8 mouse cellular contexts compared by ENCODE assay signal in the genomic region with DNA sequence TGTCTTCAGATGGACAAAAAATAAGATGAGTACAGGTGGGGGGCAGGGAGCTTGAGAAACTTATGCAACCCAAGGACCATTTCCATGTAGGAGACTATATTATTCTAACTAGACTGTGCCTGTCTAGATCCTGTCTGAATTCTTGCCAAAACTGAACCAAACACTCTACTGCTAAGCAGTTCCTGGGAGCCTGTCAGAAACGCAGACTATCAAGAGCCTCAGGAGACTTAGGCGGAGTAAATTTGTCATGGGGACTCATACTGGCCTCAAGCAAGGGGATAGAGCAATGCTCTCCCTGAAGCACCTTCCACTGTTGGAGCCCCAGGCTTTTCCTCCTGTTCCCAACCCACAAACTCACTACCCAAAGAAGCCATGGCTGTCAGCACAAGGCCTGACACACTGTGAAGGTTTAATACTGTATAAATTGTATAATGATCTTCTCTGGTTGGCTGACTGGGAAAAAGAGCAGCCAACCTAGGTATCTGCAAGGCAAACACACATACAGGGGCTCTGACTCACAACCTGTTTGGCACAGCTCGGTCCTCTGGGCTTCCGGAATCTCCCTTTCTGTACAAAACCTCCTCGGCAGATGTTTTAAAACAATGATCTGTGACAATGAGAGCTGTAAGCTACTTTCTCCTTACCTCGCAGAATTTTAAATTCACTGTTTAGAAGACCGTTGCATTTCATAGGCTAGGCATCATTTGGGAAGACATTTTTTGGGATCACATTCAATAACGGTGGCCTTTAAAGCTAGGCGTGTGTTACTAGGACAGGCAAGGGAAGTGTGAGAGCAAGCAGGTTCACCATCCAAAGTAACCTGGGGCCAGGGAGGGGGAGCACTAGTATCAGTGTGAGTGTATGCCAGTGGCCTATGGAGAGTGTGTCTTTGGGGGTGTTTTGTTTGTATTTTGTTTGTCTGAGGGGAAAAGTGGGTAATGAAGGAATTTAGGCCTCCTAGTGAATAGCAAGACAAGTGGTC. TPM values are rescaled to one million over a fixed set of nuclear protein-coding genes. Genes with fewer than 3 reads are reported as not detected.
A peak's percentile ranks its signal among the peaks of the same experiment; 100 is the strongest.
DNase-seq lines count a peak whose midpoint lies in the region; ATAC-seq and TF ChIP-seq lines count a peak whose summit lies in the region.

No protein-coding gene starts in this region.

- H3K9ac ChIP-seq in embryonic facial prominence, embryonic 13.5 days, result peak overlapping the region; percentile 86
- no peak overlapping the region for H3K9ac ChIP-seq in hindbrain, embryonic 12.5 days
- peak overlapping the region; percentile 81; the same call in 1 of the 2 replicates for H3K9ac ChIP-seq in midbrain, embryonic 14.5 days (replicated peaks; ENCODE audit: low read length)

- no peak for TF ChIP-seq CTCF in layer of hippocampus, adult 2 months (conservative IDR thresholded peaks at IDR 0.05)

- peaks cover 18% of the 10 kb centered on the region for H3K4me1 ChIP-seq in embryonic facial prominence, embryonic 13.5 days
- peaks cover 18% of the 10 kb centered on the region for H3K4me1 ChIP-seq in hindbrain, embryonic 12.5 days
- H3K4me1 ChIP-seq in midbrain, embryonic 14.5 days (ENCODE audit: control insufficient read depth, insufficient read depth, low read length), result peaks cover 31% of the 10 kb centered on the region

- DNase-seq in layer of hippocampus, adult 2 months (ENCODE audit: low spot score in 2 of 2), result no peak
- DNase-seq in layer of hippocampus, postnatal 25 days (ENCODE audit: extremely low spot score in 1 of 2, low spot score in 1 of 2), result no peak
- no peak for DNase-seq in midbrain, embryonic 14.5 days
- no peak for DNase-seq in adipocyte (ENCODE audit: low spot score)
- DNase-seq in left cerebral cortex, postnatal 14 days (ENCODE audit: low spot score in 2 of 2), result no peak

- H3K27me3 ChIP-seq in embryonic facial prominence, embryonic 13.5 days, result no peaks in the 10 kb centered on the region
- no peaks in the 10 kb centered on the region; the same call in 1 of the 2 replicates for H3K27me3 ChIP-seq in hindbrain, embryonic 12.5 days
- no peaks in the 10 kb centered on the region for H3K27me3 ChIP-seq in midbrain, embryonic 14.5 days (ENCODE audit: control insufficient read depth, insufficient read depth, low read length)

- peak overlapping the region; percentile 97 for H3K27ac ChIP-seq in layer of hippocampus, adult 2 months
- H3K27ac ChIP-seq in embryonic facial prominence, embryonic 13.5 days, result peak overlapping the region; percentile 33
- no peak overlapping the region for H3K27ac ChIP-seq in hindbrain, embryonic 12.5 days
- peak overlapping the region; percentile 73; the same call in 1 of the 2 replicates for H3K27ac ChIP-seq in midbrain, embryonic 14.5 days (replicated peaks; ENCODE audit: low read depth, low read length)

- peak overlapping the region; percentile 87 for H3K4me3 ChIP-seq in layer of hippocampus, adult 2 months
- peak overlapping the region; percentile 68 for H3K4me3 ChIP-seq in embryonic facial prominence, embryonic 13.5 days
- H3K4me3 ChIP-seq in hindbrain, embryonic 12.5 days, result peak overlapping the region; percentile 72
- H3K4me3 ChIP-seq in midbrain, embryonic 14.5 days (replicated peaks; ENCODE audit: low read depth, low read length), result peak overlapping the region; percentile 66

- no peaks in the 10 kb centered on the region for H3K9me3 ChIP-seq in embryonic facial prominence, embryonic 13.5 days
- no peaks in the 10 kb centered on the region for H3K9me3 ChIP-seq in hindbrain, embryonic 12.5 days (replicated peaks)
- H3K9me3 ChIP-seq in midbrain, embryonic 14.5 days (ENCODE audit: control insufficient read depth, low read length), result no peaks in the 10 kb centered on the region

- no peak for ATAC-seq in embryonic facial prominence, embryonic 13.5 days (ENCODE audit: insufficient number of reproducible peaks, insufficient read depth, low FRiP score, low TSS enrichment, low read depth)
- peak; percentile 30; the same call in 1 of the 2 replicates for ATAC-seq in hindbrain, embryonic 12.5 days (ENCODE audit: low FRiP score)
- peak; percentile 11; the same call in 1 of the 2 replicates for ATAC-seq in midbrain, embryonic 14.5 days (ENCODE audit: low FRiP score, low TSS enrichment)
- ATAC-seq in granulocyte monocyte progenitor cell, adult 5-6 weeks (replicated peaks; ENCODE audit: poor library complexity, severe bottlenecking), result no peak

- H3K4me2 ChIP-seq in embryonic facial prominence, embryonic 13.5 days, result peak overlapping the region; percentile 85
- peak overlapping the region; percentile 89 for H3K4me2 ChIP-seq in hindbrain, embryonic 12.5 days (replicated peaks)
- peak overlapping the region; percentile 72 for H3K4me2 ChIP-seq in midbrain, embryonic 14.5 days (ENCODE audit: low read length)

- intact Hi-C loops in left cerebral cortex, postnatal 14 days (cut with DNase I), result loop anchor here (5.0 kb wide), 3 partner anchors 41 to 84 kb away; no protein-coding TSS in a partner anchor

- H3K36me3 ChIP-seq in embryonic facial prominence, embryonic 13.5 days, result no peaks in the 10 kb centered on the region
- H3K36me3 ChIP-seq in hindbrain, embryonic 12.5 days, result no peaks in the 10 kb centered on the region
- H3K36me3 ChIP-seq in midbrain, embryonic 14.5 days (ENCODE audit: control insufficient read depth, insufficient read depth, low read length), result no peaks in the 10 kb centered on the region

- 59% methylated on average over 9 of the region's 9 CpGs for WGBS in embryonic facial prominence, embryonic 13.5 days
- WGBS in hindbrain, embryonic 12.5 days, result 70% methylated on average over 9 of the region's 9 CpGs
- 63% methylated on average over 9 of the region's 9 CpGs for WGBS in midbrain, embryonic 14.5 days

RNA-seq across cellular contexts. Expression of a gene that starts 0.7 kb away (rescaled TPM):
- 100 to 1,000 TPM; 178 to 186 TPM for total RNA-seq in layer of hippocampus, adult 2 months (2021)
- total RNA-seq in layer of hippocampus, postnatal 25 days (2021), result 100 to 1,000 TPM; 185 to 192 TPM
- polyA plus RNA-seq in embryonic facial prominence, embryonic 13.5 days (2015; fragmentation: Nextera tagmentation; extraction: Ambion mirVana), result 10.5 and 11.7 TPM in 2 replicates
- 21.3 and 22.2 TPM in 2 replicates for polyA plus RNA-seq in hindbrain, embryonic 12.5 days (2016; fragmentation: Nextera tagmentation; extraction: Ambion mirVana)
- polyA plus RNA-seq in midbrain, embryonic 14.5 days (2014; fragmentation: Nextera tagmentation; extraction: Ambion mirVana), result 48.6 and 57.0 TPM in 2 replicates
- 6.4 and 9.3 TPM in 2 replicates for total RNA-seq in granulocyte monocyte progenitor cell, adult 5-6 weeks (2014; fragmentation: Nextera tagmentation)
- 4.4 and 6.7 TPM in 2 replicates for total RNA-seq in granulocyte monocyte progenitor cell, adult 5-6 weeks (2017)
- total RNA-seq in left cerebral cortex, postnatal 14 days (2021), result 100 to 1,000 TPM; 287 to 288 TPM

Comparison
In these comparisons a context has a peak if more than half of its experiments do, and no peak if none do; other contexts are left out.
1. ATAC-seq: peak in hindbrain, embryonic 12.5 days (single experiment) and midbrain, embryonic 14.5 days (single experiment); none in embryonic facial prominence, embryonic 13.5 days (single experiment) and granulocyte monocyte progenitor cell, adult 5-6 weeks (single experiment).
2. RNA of a gene that starts 0.7 kb away (total RNA-seq): 287 to 288 TPM in left cerebral cortex, postnatal 14 days, 185 to 192 TPM in layer of hippocampus, postnatal 25 days and 178 to 186 TPM in layer of hippocampus, adult 2 months; 4.4 to 9.3 TPM in granulocyte monocyte progenitor cell, adult 5-6 weeks; every median in the first group is over 10 times any median in the second.
3. Peak in every context shown above with its lines, with median percentiles within 50 percentile points of each other: H3K4me3 ChIP-seq and H3K4me2 ChIP-seq.